Mouse (Mus musculus) ES-E14 (cell line): ENCODE measurements around the gene Inpp5d.

Source experiments
- CHD2 ChIP-seq: IDR thresholded peaks from 2 replicates; pipeline ENCODE4 v1.6.1; 2014; ENCODE audit warnings: mild to moderate bottlenecking, low read depth, low read length, inconsistent platforms
- HCFC1 ChIP-seq: IDR thresholded peaks from 2 replicates; pipeline ENCODE4 v1.6.1; 2012; ENCODE audit warnings: low read length, inconsistent platforms, borderline replicate concordance; ENCODE audit not compliant: insufficient read depth
- MAFK ChIP-seq: IDR thresholded peaks from 2 replicates; pipeline ENCODE4 v1.6.1; 2014; ENCODE audit warnings: mild to moderate bottlenecking, low read depth, low read length, inconsistent platforms; ENCODE audit not compliant: insufficient read depth
- ZC3H11A ChIP-seq: IDR thresholded peaks from 2 replicates; pipeline ENCODE4 v1.6.1; 2012; ENCODE audit warnings: low read depth, mild to moderate bottlenecking, inconsistent platforms, low read length, borderline replicate concordance
- ZNF384 ChIP-seq: IDR thresholded peaks from 2 replicates; pipeline ENCODE4 v1.6.1; 2012; ENCODE audit warnings: low read depth, low read length, inconsistent platforms

- TF ChIP-seq CHD2 (no peak), MAFK (no peak), ZC3H11A (no peak), HCFC1 (no peak), ZNF384 (no peak)
Measured at GRCm38 (mm10) chr1:87640165-87640661, 20.1 kb downstream of the Inpp5d start.
